Mouse (Mus musculus) heart, embryonic 13.5 days (tissue): Measurements from ENCODE around the gene Olfr283. TPM values are rescaled to one million over a fixed set of nuclear protein-coding genes. Genes with fewer than 3 reads are reported as not detected.
"Not testable (repeated sequence)": the region's sequence is repeated elsewhere in the genome, so short reads cannot be mapped to it uniquely, and the experiment has no call there.

ENCODE experiments used
- ATAC-seq: fragments of 200-750 bp; cut with Nextera tagmentation; 2 replicates; pipeline ENCODE4 v1.8.0; 2017; ENCODE audit warnings: moderate TSS enrichment; ENCODE audit not compliant: insufficient number of reproducible peaks, low FRiP score, low TSS enrichment; ENCODE audit errors: extremely low read depth
- H3K27ac ChIP-seq: fragments of 300-500 bp; sonication (generic); replicated peaks from 2 replicates; pipeline ENCODE4 v1.5.1; 2015; ENCODE audit warnings: moderate library complexity, mild to moderate bottlenecking, inconsistent platforms
- H3K27me3 ChIP-seq: fragments of 300-500 bp; sonication (generic); replicated peaks from 2 replicates; pipeline ENCODE4 v1.6.1; 2015; ENCODE audit warnings: mild to moderate bottlenecking, inconsistent platforms
- H3K36me3 ChIP-seq: fragments of 300-500 bp; sonication (generic); 2 replicates; pipeline ENCODE4 v1.6.1; 2015; ENCODE audit warnings: mild to moderate bottlenecking, inconsistent platforms
- H3K4me1 ChIP-seq: fragments of 300-500 bp; sonication (generic); 2 replicates; pipeline ENCODE4 v1.6.1; 2015; ENCODE audit warnings: inconsistent platforms
- H3K4me2 ChIP-seq: fragments of 300-500 bp; sonication (generic); 2 replicates; pipeline ENCODE4 v1.6.1; 2015; ENCODE audit warnings: inconsistent platforms, mild to moderate bottlenecking, moderate library complexity
- H3K4me3 ChIP-seq: fragments of 300-500 bp; sonication (generic); 2 replicates; pipeline ENCODE4 v1.5.1; 2015; ENCODE audit warnings: moderate library complexity, mild to moderate bottlenecking, inconsistent platforms
- H3K9ac ChIP-seq: fragments of 300-500 bp; sonication (generic); 2 replicates; pipeline ENCODE4 v1.6.1; 2015; ENCODE audit warnings: inconsistent platforms, mild to moderate bottlenecking, moderate library complexity
- H3K9me3 ChIP-seq: fragments of 300-500 bp; sonication (generic); 2 replicates; pipeline ENCODE4 v1.6.1; 2016; ENCODE audit warnings: inconsistent platforms
- WGBS: fragments of 180-500 bp; shearing (Covaris S2); methylation state at CpG from one replicate; pipeline ENCODE4 v1.1.7; 2015; ENCODE audit warnings: mixed read lengths; 5-methylcytosine and 5-hydroxymethylcytosine counted together
- polyA plus RNA-seq: library from polyadenylated mRNA; unstranded; fragments of >200 nt; fragmentation: Nextera tagmentation; extraction: Ambion mirVana; gene quantifications from 2 replicates; pipeline ENCODE4 v1.2.1, GENCODE M21; 2015

The Olfr283 gene
- polyA plus RNA-seq: not detected in 2 replicates

- 73% methylated on average over 6 of the region's 6 CpGs for WGBS
- no peak within 1 kb of the TSS for H3K27ac ChIP-seq
- H3K4me3 ChIP-seq: no peak within 1 kb of the TSS
- H3K36me3 ChIP-seq: no peaks in the 10 kb centered on the region
- no peaks in the 10 kb centered on the region for H3K27me3 ChIP-seq
- H3K9ac ChIP-seq: no peak within 1 kb of the TSS
- no peaks in the 10 kb centered on the region for H3K9me3 ChIP-seq
- no peak for ATAC-seq
- no peaks in the 10 kb centered on the region for H3K4me1 ChIP-seq
- no peak within 1 kb of the TSS for H3K4me2 ChIP-seq
Observed at GRCm38 (mm10) chr15:98380846-98381245, at the start of gene Olfr283. TSS of gene Olfr283 (minus strand) at chr15:98380946.

GRCm38 (mm10) chr15:98425188-98425587 lies 44.4 kb upstream of the Olfr283 start:
- Histone ChIP-seq H3K4me1 (no peaks in the 10 kb centered on the region), H3K4me2 (no peak overlapping the region), H3K9ac (no peak overlapping the region), H3K36me3 (no peaks in the 10 kb centered on the region), H3K9me3 (no peaks in the 10 kb centered on the region), H3K4me3 (no peak overlapping the region), H3K27ac (no peak overlapping the region), H3K27me3 (no peaks in the 10 kb centered on the region)
- no peak for ATAC-seq
- WGBS: 81% methylated on average over 7 of the region's 7 CpGs

GRCm38 (mm10) chr15:98424753-98425152 lies 44.0 kb upstream of the Olfr283 start:
- Histone ChIP-seq H3K27ac (no peak overlapping the region), H3K9me3 (no peaks in the 10 kb centered on the region), H3K4me3 (no peak overlapping the region), H3K4me1 (no peaks in the 10 kb centered on the region), H3K4me2 (no peak overlapping the region), H3K36me3 (no peaks in the 10 kb centered on the region), H3K27me3 (no peaks in the 10 kb centered on the region; the same call in 1 of the 2 replicates), H3K9ac (no peak overlapping the region)
- WGBS: 58% methylated on average over 6 of the region's 6 CpGs
- ATAC-seq: no peak

GRCm38 (mm10) chr15:98424326-98424725 lies 43.6 kb upstream of the Olfr283 start:
- Histone ChIP-seq H3K4me1 (no peaks in the 10 kb centered on the region), H3K9ac (no peak overlapping the region), H3K4me3 (no peak overlapping the region), H3K4me2 (no peak overlapping the region), H3K9me3 (no peaks in the 10 kb centered on the region), H3K27ac (no peak overlapping the region), H3K36me3 (no peaks in the 10 kb centered on the region), H3K27me3 (no peaks in the 10 kb centered on the region; the same call in 1 of the 2 replicates)
- ATAC-seq: no peak
- 72% methylated on average over 14 of the region's 14 CpGs for WGBS

GRCm38 (mm10) chr15:98420897-98421296 lies 40.2 kb upstream of the Olfr283 start:
- no peak for ATAC-seq
- Histone ChIP-seq H3K4me3 (no peak overlapping the region), H3K4me2 (no peak overlapping the region), H3K9me3 (no peaks in the 10 kb centered on the region), H3K9ac (no peak overlapping the region), H3K27ac (no peak overlapping the region), H3K4me1 (no peaks in the 10 kb centered on the region), H3K36me3 (no peaks in the 10 kb centered on the region), H3K27me3 (no peaks in the 10 kb centered on the region; the same call in 1 of the 2 replicates)
- WGBS: 46% methylated on average over 4 of the region's 4 CpGs

GRCm38 (mm10) chr15:98418096-98418495 lies 37.4 kb upstream of the Olfr283 start:
- no peaks in the 10 kb centered on the region for H3K36me3 ChIP-seq
- no peak for ATAC-seq
- 65% methylated on average over 7 of the region's 7 CpGs for WGBS

GRCm38 (mm10) chr15:98417285-98417684 lies 36.5 kb upstream of the Olfr283 start:
- H3K36me3 ChIP-seq, H3K4me3 ChIP-seq, H3K9ac ChIP-seq, ATAC-seq, H3K9me3 ChIP-seq, H3K4me1 ChIP-seq, H3K4me2 ChIP-seq, H3K27me3 ChIP-seq, H3K27ac ChIP-seq: not testable (repeated sequence)
- 50% methylated on average over 2 of the region's 3 CpGs for WGBS

More at GRCm38 (mm10) chr15:98418096-98418495, 37.4 kb upstream of the Olfr283 start:
- Histone ChIP-seq H3K27ac (no peak overlapping the region), H3K4me3 (no peak overlapping the region), H3K27me3 (no peaks in the 10 kb centered on the region; the same call in 1 of the 2 replicates), H3K9me3 (no peaks in the 10 kb centered on the region), H3K9ac (no peak overlapping the region), H3K4me2 (no peak overlapping the region), H3K4me1 (no peaks in the 10 kb centered on the region)

GRCm38 (mm10) chr15:98416802-98417201 lies 36.1 kb upstream of the Olfr283 start:
- ATAC-seq: not testable (repeated sequence)

GRCm38 (mm10) chr15:98415996-98416395 lies 35.2 kb upstream of the Olfr283 start:
- no peak for ATAC-seq
- no peak overlapping the region for H3K9ac ChIP-seq
- H3K36me3 ChIP-seq: no peaks in the 10 kb centered on the region
- H3K4me1 ChIP-seq: no peaks in the 10 kb centered on the region
- H3K27me3 ChIP-seq: no peaks in the 10 kb centered on the region; the same call in 1 of the 2 replicates
- no peak overlapping the region for H3K27ac ChIP-seq
- H3K9me3 ChIP-seq: no peaks in the 10 kb centered on the region
- 71% methylated on average over 4 of the region's 4 CpGs for WGBS
- no peak overlapping the region for H3K4me2 ChIP-seq
- no peak overlapping the region for H3K4me3 ChIP-seq

More at GRCm38 (mm10) chr15:98416802-98417201, 36.1 kb upstream of the Olfr283 start:
- not testable (repeated sequence) for H3K4me2 ChIP-seq, H3K9me3 ChIP-seq, H3K4me1 ChIP-seq, H3K27me3 ChIP-seq, H3K27ac ChIP-seq, H3K36me3 ChIP-seq, H3K9ac ChIP-seq, H3K4me3 ChIP-seq

- Histone ChIP-seq H3K9me3 (peaks cover 7% of the 10 kb centered on the region), H3K27ac (no peak overlapping the region), H3K27me3 (no peaks in the 10 kb centered on the region), H3K4me1 (no peaks in the 10 kb centered on the region), H3K4me3 (no peak overlapping the region), H3K9ac (no peak overlapping the region), H3K36me3 (no peaks in the 10 kb centered on the region), H3K4me2 (no peak overlapping the region)
- 89% methylated on average over 9 of the region's 9 CpGs for WGBS
- ATAC-seq: no peak
Observed at GRCm38 (mm10) chr15:98410249-98410648, 29.5 kb upstream of the Olfr283 start.

- H3K27me3 ChIP-seq: no peaks in the 10 kb centered on the region
- 78% methylated on average over 2 of the region's 2 CpGs for WGBS
Observed at GRCm38 (mm10) chr15:98409635-98410034, 28.9 kb upstream of the Olfr283 start.

GRCm38 (mm10) chr15:98408406-98409060 lies 27.8 kb upstream of the Olfr283 start:
- no peak overlapping the region for H3K4me3 ChIP-seq
- H3K4me1 ChIP-seq: no peaks in the 10 kb centered on the region
- no peaks in the 10 kb centered on the region for H3K36me3 ChIP-seq
- no peaks in the 10 kb centered on the region for H3K27me3 ChIP-seq
- 0 out of 2 replicates have a peak overlapping the region, but pooled peaks have one; percentile 7 for H3K4me2 ChIP-seq
- no peak overlapping the region for H3K9ac ChIP-seq
- H3K27ac ChIP-seq: no peak overlapping the region
- no peak for ATAC-seq
- WGBS: 65% methylated on average over 17 of the region's 17 CpGs
- H3K9me3 ChIP-seq: peaks cover 7% of the 10 kb centered on the region

More at GRCm38 (mm10) chr15:98409635-98410034, 28.9 kb upstream of the Olfr283 start:
- H3K27ac ChIP-seq: no peak overlapping the region
- no peak for ATAC-seq
- peaks cover 7% of the 10 kb centered on the region for H3K9me3 ChIP-seq
- H3K36me3 ChIP-seq: no peaks in the 10 kb centered on the region
- no peak overlapping the region for H3K4me2 ChIP-seq
- no peaks in the 10 kb centered on the region for H3K4me1 ChIP-seq
- no peak overlapping the region for H3K9ac ChIP-seq
- H3K4me3 ChIP-seq: no peak overlapping the region
